Mouse (Mus musculus) cerebellum, postnatal 25 days (tissue): ENCODE results near the gene Tango6.

Source experiments
- DNase-seq, 2 experiments: peaks; one replicate each; pipeline ENCODE4 v3.0.0; 2021; ENCODE audit warnings: mixed read lengths in 2 of 2

Tango6 gene

DNA sequence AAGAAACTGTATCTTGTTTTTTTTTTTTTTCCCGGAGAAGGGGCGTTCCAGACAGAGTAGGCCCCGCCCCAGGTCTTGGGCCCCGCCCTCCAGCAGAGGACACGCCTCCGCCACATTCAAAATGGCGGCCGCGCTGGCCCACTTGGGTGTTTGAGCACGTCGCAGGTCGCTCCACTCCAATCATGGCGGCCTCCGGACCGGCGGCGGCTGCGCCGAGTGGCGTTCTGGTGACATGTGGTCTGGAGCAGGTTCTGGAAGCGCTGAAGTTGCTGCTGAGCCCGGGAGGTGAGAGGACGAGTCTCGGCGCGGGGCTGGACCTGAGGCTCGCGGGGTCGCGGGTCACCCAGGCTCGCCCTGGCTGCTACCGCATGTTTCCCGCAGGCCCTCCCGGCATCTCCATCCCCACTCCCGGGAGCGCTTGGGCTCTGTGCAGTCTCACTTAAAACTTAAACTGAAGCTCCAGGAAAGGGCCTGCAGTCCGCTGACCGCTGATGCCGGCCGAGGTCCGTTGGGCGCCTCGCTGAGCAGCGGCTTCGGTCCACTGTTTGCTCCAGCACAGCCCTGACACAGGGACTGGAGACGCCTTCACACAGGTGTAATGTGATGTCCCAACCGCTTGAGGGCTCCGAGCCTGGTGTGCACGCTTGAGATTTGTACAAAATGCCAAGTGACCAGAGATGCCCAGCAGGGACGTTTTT, at the start of gene Tango6:
TSS of gene Tango6 (plus strand) at position 98 of the 698 bp plus-strand sequence.
- peak; percentile 92 to 95 for DNase-seq

DNA sequence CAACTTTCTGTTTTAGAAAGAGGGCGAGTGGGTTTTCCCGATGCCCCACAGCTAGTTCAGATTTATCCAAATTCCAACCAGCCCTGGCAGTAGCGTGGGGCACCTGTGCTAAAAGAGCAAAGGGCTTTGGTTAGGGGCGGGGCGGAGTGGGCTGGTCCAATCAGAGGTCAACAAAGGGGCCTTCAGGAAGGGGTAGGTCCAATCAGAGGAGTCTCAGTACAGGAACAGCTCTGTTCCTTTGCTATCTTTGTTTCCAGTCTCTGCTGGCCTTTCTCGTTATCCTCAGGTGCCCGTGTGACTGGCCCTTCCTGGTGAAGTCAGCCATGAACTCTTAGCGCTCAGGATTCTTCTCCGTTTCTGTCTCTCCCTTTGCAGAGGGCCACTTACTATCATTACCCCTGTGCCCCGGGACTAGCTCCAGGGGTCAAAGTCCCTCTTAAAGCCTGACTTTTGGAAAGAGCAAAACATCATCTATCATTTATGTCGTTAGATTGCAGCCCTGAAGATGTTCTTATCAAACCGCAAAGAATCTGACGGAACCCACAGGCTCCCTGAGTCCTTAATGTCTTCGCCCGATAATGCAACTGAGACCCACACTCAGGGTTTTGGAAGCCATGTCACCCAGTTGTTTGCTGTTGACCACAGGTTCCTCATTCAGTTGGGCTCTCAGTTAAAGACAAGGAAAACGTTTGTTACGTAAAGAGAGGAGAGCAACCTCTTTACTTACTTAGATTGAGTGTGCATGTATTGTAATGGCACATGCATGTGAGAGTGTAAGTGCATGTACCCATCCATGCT, 49.3 kb upstream of the Tango6 start:
- no peak for DNase-seq

DNA sequence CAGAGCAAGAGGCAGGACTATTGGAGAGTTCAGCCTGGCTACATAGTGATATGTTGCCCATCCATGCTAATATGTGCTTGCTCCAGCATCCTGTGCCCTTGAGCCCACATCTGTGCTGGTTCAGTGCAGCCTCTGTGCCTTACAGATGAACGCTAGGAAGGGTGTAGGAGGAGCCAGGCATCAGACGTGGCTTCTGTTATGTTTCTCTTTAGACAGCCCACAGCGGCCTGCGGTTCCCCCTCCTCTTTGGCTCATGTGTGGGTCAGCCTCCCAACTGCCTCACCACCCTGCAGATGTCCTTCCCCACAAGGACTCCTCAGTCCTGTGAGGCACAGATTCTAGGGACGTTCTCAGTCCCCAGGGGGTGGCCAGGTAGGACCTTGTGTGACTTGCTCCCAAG, 47.6 kb upstream of the Tango6 start:
- DNase-seq: no peak

DNA sequence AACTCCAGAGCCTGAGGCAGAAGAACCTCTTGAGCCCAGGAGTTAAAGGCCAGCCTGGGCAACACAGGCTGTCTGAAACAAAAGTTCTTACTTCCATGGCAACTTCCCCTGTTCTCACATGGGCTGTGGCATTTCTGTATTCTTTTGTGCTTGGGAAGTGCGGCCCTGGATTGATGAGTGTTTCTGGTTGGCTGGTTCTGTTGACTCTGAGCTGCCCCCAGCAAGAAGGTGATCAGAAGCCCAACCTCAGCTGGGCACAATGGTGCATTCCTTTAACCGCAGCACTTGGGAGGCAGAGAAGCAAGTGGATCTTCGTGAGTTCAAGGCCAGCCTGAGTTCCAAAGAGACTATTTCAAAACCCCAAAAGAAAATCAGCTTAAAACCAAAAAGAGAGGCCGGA, 45.4 kb upstream of the Tango6 start:
- no peak for DNase-seq

DNA sequence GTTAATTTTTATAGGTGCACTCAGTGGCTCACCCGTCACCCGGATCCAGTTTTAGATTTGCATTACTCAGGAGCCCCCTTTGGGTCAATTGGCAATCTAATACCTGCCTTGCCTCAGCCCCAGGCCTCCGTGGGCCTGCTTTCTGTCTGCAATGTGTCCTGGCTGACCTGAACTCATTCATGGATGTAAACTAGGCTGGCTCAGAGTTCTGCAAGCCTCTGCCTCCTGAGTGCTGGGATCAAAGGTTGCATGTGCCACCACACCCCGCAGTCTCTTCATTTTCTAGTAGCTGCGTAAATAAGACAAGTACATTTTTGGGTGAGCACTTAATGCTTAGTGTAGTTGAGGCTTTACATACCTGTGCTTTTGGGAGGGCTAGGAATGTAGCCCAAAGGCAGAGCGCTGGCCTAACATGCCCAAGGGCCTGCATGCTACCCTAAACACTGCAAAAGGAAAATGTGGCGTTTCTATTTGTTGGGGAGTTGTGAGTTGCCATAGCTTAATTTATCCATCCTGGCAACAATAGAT, 44.0 kb upstream of the Tango6 start:
- no peak for DNase-seq

DNA sequence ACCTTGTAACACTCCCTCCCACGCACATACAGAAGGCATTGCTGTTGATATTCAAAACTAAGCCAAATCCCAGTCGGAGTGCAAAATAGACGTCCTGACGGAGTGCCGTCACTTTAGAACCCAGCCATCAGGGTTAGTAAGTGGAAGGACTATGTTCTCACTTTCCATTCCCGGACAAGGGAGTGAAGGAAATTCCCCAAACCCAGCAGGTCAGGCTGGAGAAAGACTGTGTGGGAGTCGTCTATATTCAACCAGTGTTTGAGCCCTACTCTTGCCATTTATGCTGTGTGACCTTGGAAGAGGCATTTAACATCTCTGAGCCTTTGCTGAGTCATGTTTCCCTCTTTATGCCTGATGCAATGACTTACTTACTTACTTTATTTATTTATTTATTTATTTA, 42.7 kb upstream of the Tango6 start:
- no peak for DNase-seq

DNA sequence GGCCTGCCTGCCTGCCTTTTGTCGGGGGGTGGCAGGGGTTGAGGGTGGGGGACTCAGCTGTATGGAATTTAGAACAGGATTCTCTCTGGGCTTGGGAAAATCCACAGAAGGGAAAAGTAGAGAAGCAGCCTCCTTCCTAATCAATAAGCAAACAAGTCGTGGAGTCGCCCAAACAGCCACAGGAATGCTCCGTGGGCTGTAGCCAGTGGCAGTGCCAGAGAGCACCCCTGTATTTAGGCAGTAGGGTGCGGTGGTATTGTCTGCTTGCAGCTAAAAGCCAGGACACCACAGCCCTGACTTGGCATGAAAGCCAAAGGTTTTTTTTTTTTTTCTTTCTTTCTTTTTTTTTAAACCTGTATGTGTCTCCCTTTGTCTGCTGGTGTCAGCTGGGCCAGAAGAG, 41.9 kb upstream of the Tango6 start:
- DNase-seq: no peak

DNA sequence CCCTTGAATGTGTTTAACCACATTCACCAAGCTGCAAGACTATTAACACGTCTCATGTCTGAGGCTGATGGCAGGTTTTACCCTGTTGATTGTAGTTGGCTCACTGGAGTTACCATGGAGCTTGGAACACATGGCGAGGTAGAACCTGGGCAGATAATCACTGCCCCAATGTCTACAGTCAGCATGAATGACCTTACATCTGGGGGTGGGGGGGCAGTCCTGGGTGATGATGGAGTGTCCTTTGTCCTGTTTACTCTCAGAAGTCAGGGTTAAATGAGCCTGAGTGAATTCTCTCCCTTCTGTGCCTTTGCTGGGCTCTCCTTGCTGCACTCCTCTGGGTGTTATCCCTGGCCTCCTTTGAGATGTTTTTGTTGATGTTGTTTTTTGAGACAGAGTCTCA, 40.7 kb upstream of the Tango6 start:
- DNase-seq: no peak

DNA sequence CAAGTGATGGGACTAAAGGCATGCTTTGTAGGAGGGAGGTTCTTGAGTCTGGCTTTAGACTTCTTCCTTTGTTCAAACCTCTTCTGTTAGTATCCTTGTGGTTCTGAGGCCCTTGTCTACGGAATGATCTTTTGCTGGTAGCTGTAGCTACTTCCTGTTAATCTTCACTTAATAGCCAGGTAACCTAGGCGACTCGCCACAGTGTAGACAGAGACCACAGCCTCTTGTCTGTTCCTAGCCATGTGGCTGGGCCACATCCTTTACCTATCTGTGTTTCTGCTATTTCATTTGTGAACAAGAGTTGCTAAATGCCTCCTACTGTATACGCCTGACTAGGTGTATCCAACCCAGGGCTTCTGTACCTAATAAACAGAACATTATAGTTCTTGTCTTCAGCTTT, 39.8 kb upstream of the Tango6 start:
- no peak for DNase-seq

DNA sequence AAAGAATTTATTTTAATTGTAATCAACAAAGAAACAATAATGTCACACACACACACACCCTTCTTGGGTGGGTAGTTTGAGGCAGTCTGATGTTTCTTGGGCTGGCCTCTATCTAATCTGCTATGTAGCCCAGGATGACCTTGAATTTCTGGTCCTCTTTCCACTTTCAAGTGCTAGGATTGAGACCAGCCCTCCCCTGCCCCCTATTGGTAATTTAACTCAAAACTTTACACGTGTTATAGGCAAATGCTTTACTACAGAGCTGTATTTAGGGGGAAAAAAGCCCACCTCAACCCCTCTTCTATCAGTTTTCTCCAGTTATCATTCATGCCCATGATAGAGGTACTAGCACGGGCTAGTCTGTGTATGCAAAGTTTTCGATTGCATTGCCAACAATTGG, 37.9 kb upstream of the Tango6 start:
- DNase-seq: no peak

DNA sequence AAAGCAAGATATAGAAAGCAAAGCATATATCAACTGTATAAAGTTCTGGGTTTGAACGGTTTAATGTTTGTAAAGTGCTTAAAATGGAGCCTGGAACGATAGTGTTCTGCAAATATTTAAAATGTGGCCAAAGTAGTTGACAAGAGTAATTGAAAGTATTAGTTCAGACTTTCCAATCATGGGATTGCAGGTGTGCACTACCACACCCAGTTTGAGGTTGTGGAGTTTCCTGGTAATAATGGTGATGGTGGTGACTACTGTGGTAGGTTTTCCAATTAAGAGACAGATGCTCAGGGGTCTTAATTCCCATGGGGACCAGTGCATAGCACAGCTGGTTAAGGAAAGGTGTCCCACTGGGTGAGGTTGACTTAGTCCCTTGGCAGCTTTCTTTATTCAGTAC, 36.7 kb upstream of the Tango6 start:
- DNase-seq: no peak

DNA sequence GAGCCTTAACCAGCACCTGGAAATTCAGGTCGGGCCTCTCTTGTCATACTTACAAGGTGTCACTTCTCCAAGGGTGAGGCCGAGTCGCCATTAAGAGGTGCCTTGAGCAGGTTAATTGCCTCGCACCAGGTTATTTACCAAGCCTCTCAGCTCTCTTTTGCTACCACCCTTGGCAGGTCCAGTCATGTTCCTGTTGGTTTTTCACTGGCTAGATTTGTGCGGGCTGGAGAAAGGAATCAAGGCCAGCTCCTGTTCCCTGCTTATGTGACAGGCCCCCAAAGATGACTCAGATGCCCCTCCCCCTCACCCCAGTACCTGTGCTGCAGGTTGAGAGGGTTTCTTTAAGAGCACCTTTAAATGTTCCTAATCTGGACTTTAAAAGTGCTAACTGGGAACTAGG, 36.1 kb upstream of the Tango6 start:
- no peak for DNase-seq

DNA sequence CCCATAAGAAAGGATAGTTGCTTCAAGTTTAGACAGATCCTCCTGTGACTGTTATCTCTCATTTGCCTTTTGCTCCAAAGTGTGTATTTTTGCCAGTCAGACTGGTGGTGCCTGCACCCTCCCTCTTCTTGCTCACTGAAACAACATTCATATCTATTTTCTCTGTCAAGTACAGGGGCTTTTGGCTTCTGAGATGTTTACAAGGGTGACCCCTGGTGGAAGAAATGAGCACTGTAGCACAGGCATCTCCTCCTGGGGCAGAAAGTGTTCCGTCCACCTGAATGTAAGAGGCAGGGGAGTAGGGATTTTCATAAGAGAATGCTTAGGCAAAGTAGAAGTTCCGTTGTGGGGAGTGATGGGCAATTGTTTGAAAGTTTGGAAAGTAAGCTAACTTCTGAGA, 35.5 kb upstream of the Tango6 start:
- peak; percentile 79 to 86 for DNase-seq

DNA sequence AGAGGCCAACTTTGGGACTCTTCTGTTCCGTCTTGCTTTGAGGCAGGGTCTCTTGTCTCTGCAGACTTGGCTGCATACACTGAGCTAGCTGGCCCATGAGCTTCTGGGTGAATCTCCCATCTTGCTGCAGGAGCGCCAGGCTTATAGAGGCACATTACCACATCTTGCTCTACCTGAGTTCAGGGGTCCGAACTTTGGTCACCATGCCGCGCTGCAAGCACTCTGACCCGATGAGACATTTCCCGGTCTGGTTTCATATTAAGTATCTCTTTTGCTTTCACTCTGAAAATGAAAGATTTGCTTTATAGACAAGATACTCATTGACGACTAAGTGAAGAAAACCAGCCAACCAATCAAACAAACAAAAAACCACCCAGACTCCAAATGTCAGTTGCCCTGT, 34.4 kb upstream of the Tango6 start:
- no peak for DNase-seq

DNA sequence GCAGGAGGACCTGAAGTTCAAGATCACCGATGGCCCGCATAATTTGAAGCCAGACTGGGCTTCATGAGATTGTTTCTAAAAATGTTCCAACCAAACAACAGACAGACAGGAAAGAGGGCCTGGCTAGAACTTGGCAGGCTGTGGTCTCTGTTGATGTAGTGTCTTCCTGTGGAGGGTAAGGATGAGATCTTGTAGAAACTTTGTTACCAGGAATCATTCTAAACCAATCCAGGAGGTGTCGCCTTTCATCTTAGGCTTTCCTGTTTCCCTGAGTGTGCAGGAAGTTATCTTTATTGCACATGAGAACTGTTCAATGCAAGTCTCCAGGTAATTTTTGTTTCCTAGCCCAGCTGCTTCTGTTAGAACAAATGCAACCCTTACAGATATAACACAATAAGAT, 30.9 kb upstream of the Tango6 start:
- DNase-seq: no peak

DNA sequence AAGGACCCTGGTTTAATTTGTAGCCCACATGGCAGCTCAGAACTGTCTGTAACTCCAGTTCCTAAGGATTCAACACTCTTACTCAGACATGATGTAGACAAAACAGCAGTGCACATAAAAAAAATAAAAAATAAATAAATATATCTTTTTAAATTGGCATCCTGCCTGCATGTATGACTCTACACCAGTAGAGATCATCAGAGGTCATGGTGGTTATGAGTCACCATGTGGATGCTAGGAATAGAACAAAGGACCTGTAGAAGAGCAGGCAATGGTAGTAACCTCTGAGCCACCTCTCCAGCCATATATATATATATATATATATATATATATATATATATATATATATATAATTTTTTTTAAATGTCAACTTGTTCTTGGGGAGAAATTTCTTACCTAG, 26.8 kb upstream of the Tango6 start:
- no peak for DNase-seq

DNA sequence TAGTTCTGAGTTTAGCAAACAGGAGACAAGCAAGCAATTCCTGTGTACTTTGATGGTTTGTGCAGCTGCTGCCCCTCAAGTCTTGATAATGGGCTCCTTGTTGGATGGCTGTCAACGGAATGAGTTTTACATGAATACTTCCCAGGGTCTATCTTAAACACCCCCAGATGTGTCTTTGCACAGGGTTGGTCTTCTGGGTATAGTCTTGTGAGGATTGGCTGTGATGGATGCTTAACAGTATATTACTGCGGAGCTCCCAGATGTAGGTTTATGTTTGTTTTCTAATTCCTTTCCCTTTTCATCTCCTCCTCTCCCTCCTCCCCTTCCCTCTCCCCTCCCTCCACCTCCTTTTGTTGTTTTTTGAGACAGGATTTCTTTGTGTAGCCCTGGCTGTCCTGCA, 10.1 kb upstream of the Tango6 start:
- DNase-seq: no peak

DNA sequence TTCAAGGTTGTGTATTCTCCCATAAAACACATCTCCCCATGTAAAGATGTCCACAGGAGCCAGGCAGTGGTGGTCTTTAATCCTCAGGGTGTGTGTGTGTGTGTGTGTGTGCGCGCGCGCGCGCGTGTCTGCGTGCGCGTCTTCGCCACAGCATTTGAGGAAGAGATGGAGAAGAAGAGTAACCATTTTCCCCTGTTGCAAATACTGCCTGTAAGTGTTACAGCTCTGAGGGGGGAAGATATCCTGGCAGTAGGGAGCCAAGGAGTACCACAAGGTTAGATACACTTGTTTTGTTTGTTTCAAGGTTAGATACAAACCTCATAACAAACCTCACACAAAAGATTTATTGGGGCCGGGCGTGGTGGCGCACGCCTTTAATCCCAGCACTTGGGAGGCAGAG, 8.6 kb upstream of the Tango6 start:
- no peak for DNase-seq

DNA sequence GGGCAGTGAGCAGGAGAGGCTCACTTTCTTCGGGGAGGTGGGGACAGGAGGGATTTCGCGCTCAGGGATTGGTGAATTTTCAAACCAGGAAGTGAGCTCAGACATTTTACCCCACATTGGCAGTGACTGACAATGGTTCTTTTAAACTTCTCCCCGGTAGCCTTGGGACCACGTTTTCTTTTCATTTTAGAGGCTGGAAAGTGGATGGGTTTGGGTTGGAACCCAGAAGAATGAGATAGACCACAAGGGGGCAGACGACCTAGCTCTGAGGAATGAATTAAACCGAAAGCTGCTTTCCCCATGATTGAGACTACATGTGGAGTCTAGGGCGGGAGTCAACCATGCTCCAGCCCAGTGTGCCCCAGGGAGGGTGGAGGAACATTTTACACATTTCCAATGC, 8.0 kb upstream of the Tango6 start:
- DNase-seq: no peak

DNA sequence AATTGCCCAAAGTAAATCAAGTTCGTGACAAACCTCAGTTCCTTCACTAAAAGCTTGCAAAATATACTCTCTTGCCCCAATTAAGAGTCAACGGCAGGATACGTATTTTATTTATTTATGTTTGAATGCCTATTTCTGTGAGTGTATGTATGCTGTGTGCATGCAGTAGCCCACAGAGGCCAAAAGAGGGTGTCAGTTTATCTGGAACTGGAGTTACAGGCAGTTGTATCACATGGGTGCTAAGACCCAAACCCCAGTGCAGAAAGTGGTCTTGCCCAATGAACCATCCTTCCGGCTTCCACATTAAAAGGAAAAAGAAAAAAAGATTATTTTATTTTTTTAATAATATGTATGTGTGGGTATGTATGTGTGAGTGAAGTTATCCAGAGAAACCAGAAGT, 1.5 kb downstream of the Tango6 start:
- no peak for DNase-seq

DNA sequence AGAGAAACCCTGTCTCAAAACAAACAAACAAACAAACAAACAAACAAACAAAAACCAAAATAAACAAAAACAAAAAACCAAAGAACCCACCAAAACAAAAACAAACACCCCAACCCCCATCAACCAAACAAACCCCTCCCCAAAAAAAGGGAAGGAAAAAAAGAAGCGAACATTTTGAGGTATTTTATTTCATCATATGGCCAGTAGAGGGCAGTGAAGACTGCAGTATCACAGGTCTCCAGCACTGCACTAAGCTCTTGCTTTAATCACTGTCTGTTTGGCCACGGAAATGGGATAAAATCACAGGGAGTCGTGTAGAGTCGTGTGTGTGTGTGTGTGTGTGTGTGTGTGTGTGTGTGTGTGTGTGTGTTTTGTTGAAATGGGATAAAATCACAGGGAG, 4.6 kb downstream of the Tango6 start:
- peak in 1 of 2 experiments; percentile 40 for DNase-seq

DNA sequence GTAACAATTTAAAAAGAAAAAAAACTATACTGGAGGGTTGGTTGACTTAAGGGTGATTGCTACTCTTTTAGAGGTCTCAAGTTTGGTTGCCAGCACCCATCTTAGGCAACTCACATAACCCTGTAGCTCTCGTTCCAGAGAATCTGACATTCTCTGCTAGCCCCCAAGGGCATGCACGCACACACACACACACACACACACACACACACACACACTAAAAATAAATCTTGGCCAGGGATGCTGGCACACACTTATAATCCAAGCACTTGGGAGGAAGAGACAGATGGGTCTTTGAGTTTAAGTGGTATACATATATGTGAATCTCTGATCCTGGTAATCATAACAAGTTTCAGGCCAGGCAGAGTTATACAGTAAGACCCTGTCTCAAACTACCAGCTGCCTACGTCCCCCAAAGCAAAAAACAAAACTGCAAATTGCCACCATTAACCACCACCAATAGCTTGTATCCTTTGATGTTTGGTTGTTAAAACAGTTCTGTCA, 14.9 kb downstream of the Tango6 start:
- no peak for DNase-seq

DNA sequence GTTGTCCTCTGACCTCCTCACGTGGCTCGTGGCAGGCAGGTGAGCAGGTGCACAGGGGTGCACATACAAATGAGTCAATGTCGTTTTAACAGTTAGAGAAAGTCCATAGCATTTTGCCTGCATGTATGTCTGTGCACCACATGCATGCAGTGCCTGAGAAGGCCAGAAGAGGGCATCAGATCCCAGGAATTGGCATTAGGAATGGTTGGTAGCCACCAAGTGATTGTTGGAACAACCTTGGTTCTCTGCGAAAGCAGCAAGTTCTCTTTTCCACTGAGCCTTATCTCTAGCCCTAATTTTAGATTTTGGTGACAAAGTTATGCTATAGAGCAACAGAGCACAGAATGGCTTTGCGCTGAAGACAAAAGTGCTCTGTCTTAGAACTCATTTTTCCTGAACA, 16.7 kb downstream of the Tango6 start:
- DNase-seq: peak; percentile 53 to 74

DNA sequence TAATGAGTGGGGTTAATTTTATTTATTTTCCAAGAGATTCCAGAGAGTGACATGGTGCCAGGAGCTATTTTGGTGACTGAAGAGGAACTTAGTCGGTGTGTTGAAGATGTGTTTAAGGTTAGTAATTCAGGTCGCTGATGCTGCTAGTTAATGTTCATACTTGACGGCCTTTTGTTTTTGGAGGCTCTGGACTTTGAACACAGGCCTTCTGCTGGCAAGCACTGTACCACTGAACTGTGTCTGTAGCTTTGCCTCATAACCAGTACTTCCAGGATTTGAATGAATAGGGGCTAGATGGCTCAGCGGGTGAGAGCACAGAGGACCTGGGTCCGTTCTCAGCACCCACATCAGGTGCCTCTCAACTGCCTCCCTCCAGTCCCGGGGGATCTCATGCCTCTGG, 17.3 kb downstream of the Tango6 start:
- no peak for DNase-seq
